Mouse (Mus musculus) intestine, embryonic 14.5 days (tissue): ENCODE data around the gene Olfr1393. TPM values are rescaled to one million over a fixed set of nuclear protein-coding genes. Genes with fewer than 3 reads are reported as not detected.

Source experiments
- ATAC-seq: fragments of 200-750 bp; cut with Nextera tagmentation; replicated peaks from 2 replicates; pipeline ENCODE4 v1.8.0; 2017; ENCODE audit warnings: low read depth, moderate number of reproducible peaks, moderate TSS enrichment, moderate library complexity; ENCODE audit not compliant: low FRiP score, low TSS enrichment
- DNase-seq: peaks from one replicate; pipeline ENCODE4 v3.0.0-alpha.2; 2018; ENCODE audit warnings: low spot score
- H3K27ac ChIP-seq: fragments of 300-500 bp; sonication (generic); 2 replicates; pipeline ENCODE4 v1.5.1; 2014; ENCODE audit warnings: low read depth, mild to moderate bottlenecking, control low read depth
- H3K27me3 ChIP-seq: fragments of 300-500 bp; sonication (generic); replicated peaks from 2 replicates; pipeline ENCODE4 v1.6.1; 2014; ENCODE audit warnings: low read length, control low read depth; ENCODE audit not compliant: control insufficient read depth, insufficient read depth
- H3K36me3 ChIP-seq: fragments of 300-500 bp; sonication (generic); 2 replicates; pipeline ENCODE4 v1.6.1; 2014; ENCODE audit warnings: low read length, control low read depth; ENCODE audit not compliant: control insufficient read depth, insufficient read depth
- H3K4me1 ChIP-seq: fragments of 300-500 bp; sonication (generic); replicated peaks from 2 replicates; pipeline ENCODE4 v1.6.1; 2014; ENCODE audit warnings: low read length, control low read depth, mixed read lengths; ENCODE audit not compliant: control insufficient read depth, insufficient read depth
- H3K4me2 ChIP-seq: fragments of 300-500 bp; sonication (generic); 2 replicates; pipeline ENCODE4 v1.6.1; 2014; ENCODE audit warnings: low read length
- H3K4me3 ChIP-seq: fragments of 300-500 bp; sonication (generic); 2 replicates; pipeline ENCODE4 v1.5.1; 2014; ENCODE audit warnings: low read depth, low read length, control low read depth, mixed read lengths
- H3K9ac ChIP-seq: fragments of 300-500 bp; sonication (generic); 2 replicates; pipeline ENCODE4 v1.6.1; 2014; ENCODE audit warnings: mild to moderate bottlenecking, low read length
- H3K9me3 ChIP-seq: fragments of 300-500 bp; sonication (generic); 2 replicates; pipeline ENCODE4 v1.6.1; 2016; ENCODE audit warnings: low read length, control low read depth; ENCODE audit not compliant: control insufficient read depth
- WGBS: fragments of 180-500 bp; shearing (Covaris S2); extraction: QIAGEN DNeasy Blood & Tissue Kit; methylation state at CpG from one replicate; pipeline ENCODE4 v1.1.7; 2014; 5-methylcytosine and 5-hydroxymethylcytosine counted together
- polyA plus RNA-seq: library from polyadenylated mRNA; unstranded; fragments of >200 nt; fragmentation: Nextera tagmentation; extraction: Ambion mirVana; gene quantifications from 2 replicates; pipeline ENCODE4 v1.2.1, GENCODE M21; 2014

Olfr1393 gene
- 0.12 TPM in 1 of 2 replicates, not detected in the other for polyA plus RNA-seq

- no peak within 1 kb of the TSS for H3K9ac ChIP-seq
- DNase-seq (no peak), ATAC-seq (no peak)
- no peaks in the 10 kb centered on the region for H3K36me3 ChIP-seq
- no peak within 1 kb of the TSS for H3K4me2 ChIP-seq
- WGBS = 82% methylated on average over 3 of the region's 3 CpGs
- H3K27ac ChIP-seq = no peak within 1 kb of the TSS
- H3K27me3 ChIP-seq = no peaks in the 10 kb centered on the region
- H3K4me1 ChIP-seq = no peaks in the 10 kb centered on the region
- no peaks in the 10 kb centered on the region for H3K9me3 ChIP-seq
- no peak within 1 kb of the TSS for H3K4me3 ChIP-seq
These were observed at the start of gene Olfr1393 for GRCm38 (mm10) chr11:49278222-49278621. Gene Olfr1393 (plus strand): TSS chr11:49278304.

- H3K4me2 ChIP-seq = no peak overlapping the region
- H3K27ac ChIP-seq = no peak overlapping the region
- no peak overlapping the region for H3K9ac ChIP-seq
- DNase-seq (no peak), ATAC-seq (no peak)
- H3K27me3 ChIP-seq = no peaks in the 10 kb centered on the region
- no peaks in the 10 kb centered on the region for H3K4me1 ChIP-seq
- no peaks in the 10 kb centered on the region for H3K9me3 ChIP-seq
- H3K4me3 ChIP-seq = no peak overlapping the region
- 85% methylated on average over 3 of the region's 3 CpGs for WGBS
- H3K36me3 ChIP-seq = no peaks in the 10 kb centered on the region
These were observed 45.3 kb upstream of the Olfr1393 start for GRCm38 (mm10) chr11:49232781-49233180.

GRCm38 (mm10) chr11:49235459-49236207 lies 42.5 kb upstream of the Olfr1393 start:
- WGBS = 75% methylated on average over 3 of the region's 3 CpGs
- no peak for ATAC-seq
- H3K4me3 ChIP-seq = no peak overlapping the region

GRCm38 (mm10) chr11:49236891-49237290 lies 41.2 kb upstream of the Olfr1393 start:
- H3K36me3 ChIP-seq = no peaks in the 10 kb centered on the region
- no peaks in the 10 kb centered on the region for H3K9me3 ChIP-seq
- 71% methylated on average over 1 of the region's 1 CpGs for WGBS
- ATAC-seq (no peak), DNase-seq (no peak)
- no peak overlapping the region for H3K9ac ChIP-seq
- no peak overlapping the region for H3K4me2 ChIP-seq
- H3K4me1 ChIP-seq = no peaks in the 10 kb centered on the region
- H3K27me3 ChIP-seq = no peaks in the 10 kb centered on the region
- H3K4me3 ChIP-seq = no peak overlapping the region
- H3K27ac ChIP-seq = no peak overlapping the region

More at GRCm38 (mm10) chr11:49235459-49236207, 42.5 kb upstream of the Olfr1393 start:
- H3K27ac ChIP-seq = no peak overlapping the region
- no peak overlapping the region for H3K4me2 ChIP-seq
- H3K9me3 ChIP-seq = no peaks in the 10 kb centered on the region
- no peak overlapping the region for H3K9ac ChIP-seq
- no peak for DNase-seq
- H3K36me3 ChIP-seq = no peaks in the 10 kb centered on the region
- H3K4me1 ChIP-seq = no peaks in the 10 kb centered on the region
- H3K27me3 ChIP-seq = no peaks in the 10 kb centered on the region

- no peaks in the 10 kb centered on the region for H3K36me3 ChIP-seq
- DNase-seq (no peak), ATAC-seq (no peak)
- 36% methylated on average over 2 of the region's 2 CpGs for WGBS
- H3K4me2 ChIP-seq = no peak overlapping the region
- no peak overlapping the region for H3K27ac ChIP-seq
- H3K4me3 ChIP-seq = no peak overlapping the region
- no peaks in the 10 kb centered on the region for H3K9me3 ChIP-seq
- H3K27me3 ChIP-seq = no peaks in the 10 kb centered on the region
- no peaks in the 10 kb centered on the region for H3K4me1 ChIP-seq
- no peak overlapping the region for H3K9ac ChIP-seq
These were observed 40.6 kb upstream of the Olfr1393 start for GRCm38 (mm10) chr11:49237532-49237931.

GRCm38 (mm10) chr11:49240310-49240709 lies 37.8 kb upstream of the Olfr1393 start:
- no peak for DNase-seq
- 64% methylated on average over 1 of the region's 1 CpGs for WGBS

GRCm38 (mm10) chr11:49240874-49241273 lies 37.2 kb upstream of the Olfr1393 start:
- Histone ChIP-seq H3K27ac (no peak overlapping the region), H3K27me3 (no peaks in the 10 kb centered on the region), H3K36me3 (no peaks in the 10 kb centered on the region), H3K4me1 (peaks cover 16% of the 10 kb centered on the region), H3K9ac (no peak overlapping the region), H3K4me3 (no peak overlapping the region), H3K4me2 (no peak overlapping the region), H3K9me3 (no peaks in the 10 kb centered on the region)
- ATAC-seq (no peak), DNase-seq (no peak)
- 75% methylated on average over 4 of the region's 4 CpGs for WGBS

More at GRCm38 (mm10) chr11:49240310-49240709, 37.8 kb upstream of the Olfr1393 start:
- no peaks in the 10 kb centered on the region for H3K9me3 ChIP-seq
- no peak overlapping the region for H3K4me2 ChIP-seq
- no peak overlapping the region for H3K9ac ChIP-seq
- ATAC-seq = no peak
- no peak overlapping the region for H3K27ac ChIP-seq
- peaks cover 11% of the 10 kb centered on the region for H3K4me1 ChIP-seq
- no peaks in the 10 kb centered on the region for H3K36me3 ChIP-seq
- no peaks in the 10 kb centered on the region for H3K27me3 ChIP-seq
- no peak overlapping the region for H3K4me3 ChIP-seq

GRCm38 (mm10) chr11:49241471-49241870 lies 36.6 kb upstream of the Olfr1393 start:
- Histone ChIP-seq H3K27ac (no peak overlapping the region), H3K4me1 (peaks cover 22% of the 10 kb centered on the region), H3K36me3 (no peaks in the 10 kb centered on the region), H3K9me3 (no peaks in the 10 kb centered on the region), H3K4me2 (no peak overlapping the region), H3K27me3 (no peaks in the 10 kb centered on the region), H3K4me3 (no peak overlapping the region), H3K9ac (no peak overlapping the region)
- DNase-seq (no peak), ATAC-seq (no peak)
- no CpG with 5 or more reads among the region's 1 CpGs for WGBS
